Mouse (Mus musculus): ENCODE measurements around the gene Fbxw7. TPM values are rescaled to one million over a fixed set of nuclear protein-coding genes. Genes with fewer than 3 reads are reported as not detected.

Gene Fbxw7
- polyA plus RNA-seq, 1 experiment, result 0.34 TPM

DNA sequence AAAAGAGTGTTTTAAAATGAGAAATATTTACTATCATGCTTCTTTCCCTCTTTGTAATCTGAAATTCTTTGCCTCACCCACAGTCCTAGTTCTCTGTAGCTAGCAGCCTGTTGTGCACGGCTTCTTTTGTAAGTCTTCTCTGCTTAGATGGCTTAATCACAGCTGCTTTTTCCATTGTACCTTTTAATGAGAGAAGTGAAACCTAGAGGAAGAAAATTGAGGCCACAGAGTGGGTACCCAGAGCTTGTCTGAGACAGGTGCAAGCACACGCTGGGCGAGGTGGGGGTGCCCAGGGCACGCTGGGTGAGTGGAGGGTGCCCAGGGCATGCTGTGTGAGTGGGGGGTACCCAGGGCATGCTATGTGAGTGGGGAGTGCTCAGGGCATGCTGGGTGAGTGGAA is 27.2 kb upstream of the Fbxw7 start:
- TF ChIP-seq TAL1 (IDR thresholded peaks at IDR 0.05; ENCODE audit: low read length), result no peak
- TF ChIP-seq GATA1 (IDR thresholded peaks at IDR 0.05; ENCODE audit: low read length), result no peak
- Histone ChIP-seq H3K9me3 (ENCODE audit: control insufficient read depth, low read length) (peaks cover 15% of the 10 kb centered on the region), H3K36me3 (ENCODE audit: control insufficient read depth) (no peaks in the 10 kb centered on the region), H3K27me3 (ENCODE audit: control insufficient read depth) (no peaks in the 10 kb centered on the region; the same call in 1 of the 2 replicates), H3K4me3 (replicated peaks) (no peak overlapping the region), H3K4me1 (ENCODE audit: control insufficient read depth) (no peaks in the 10 kb centered on the region)

DNA sequence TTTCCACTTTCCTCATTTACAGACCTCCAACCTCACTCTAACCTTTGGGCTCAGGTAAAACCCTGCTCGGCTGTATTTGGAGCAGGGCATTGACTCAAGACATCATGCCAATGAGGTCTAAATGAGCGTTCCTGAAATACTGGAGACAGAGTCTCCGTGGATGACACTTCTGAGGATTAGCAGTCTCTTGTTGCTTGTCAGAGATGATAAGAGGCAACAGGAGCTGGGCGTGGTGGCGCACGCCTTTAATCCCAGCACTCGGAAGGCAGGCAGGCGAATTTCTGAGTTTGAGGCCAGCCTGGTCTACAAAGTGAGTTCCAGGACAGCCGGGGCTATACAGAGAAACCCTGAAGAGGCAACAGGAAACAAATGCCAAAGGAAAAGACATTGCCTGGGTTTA is 11.0 kb upstream of the Fbxw7 start:
- Histone ChIP-seq H3K4me1 (ENCODE audit: control insufficient read depth) (peaks cover 29% of the 10 kb centered on the region), H3K36me3 (ENCODE audit: control insufficient read depth) (no peaks in the 10 kb centered on the region), H3K4me3 (replicated peaks) (no peak overlapping the region), H3K9me3 (ENCODE audit: control insufficient read depth, low read length) (no peaks in the 10 kb centered on the region), H3K27me3 (ENCODE audit: control insufficient read depth) (peaks cover 5% of the 10 kb centered on the region)
- TF ChIP-seq TAL1 (IDR thresholded peaks at IDR 0.05; ENCODE audit: low read length) (no peak), GATA1 (IDR thresholded peaks at IDR 0.05; ENCODE audit: low read length) (no peak)

DNA sequence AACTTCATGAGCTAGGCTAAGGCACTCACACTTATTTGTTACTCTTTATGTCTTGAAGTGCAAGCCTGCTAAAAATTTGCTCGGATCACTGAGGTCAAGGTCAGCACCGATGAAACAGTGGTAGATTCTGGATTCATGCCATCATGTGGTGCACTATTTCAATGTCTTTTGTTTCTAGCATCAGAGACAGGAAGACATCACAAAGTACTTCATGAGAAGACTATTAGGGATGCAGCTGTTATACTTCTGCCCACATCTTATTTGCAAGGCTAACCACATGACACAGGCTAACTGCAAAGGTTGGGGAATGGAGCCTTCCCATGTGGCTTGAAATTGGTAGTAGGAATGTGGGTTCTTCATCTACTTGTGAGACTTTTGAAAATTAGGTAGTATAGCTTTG is 8.9 kb upstream of the Fbxw7 start:
- H3K36me3 ChIP-seq (ENCODE audit: control insufficient read depth), result no peaks in the 10 kb centered on the region
- H3K4me1 ChIP-seq (ENCODE audit: control insufficient read depth), result peaks cover 21% of the 10 kb centered on the region
- H3K9me3 ChIP-seq (ENCODE audit: control insufficient read depth, low read length), result no peaks in the 10 kb centered on the region
- no peak overlapping the region for H3K4me3 ChIP-seq (replicated peaks)
- H3K27me3 ChIP-seq (ENCODE audit: control insufficient read depth), result peaks cover 5% of the 10 kb centered on the region
- no peak for TF ChIP-seq GATA1 (IDR thresholded peaks at IDR 0.05; ENCODE audit: low read length)
- TF ChIP-seq TAL1 (IDR thresholded peaks at IDR 0.05; ENCODE audit: low read length), result no peak

DNA sequence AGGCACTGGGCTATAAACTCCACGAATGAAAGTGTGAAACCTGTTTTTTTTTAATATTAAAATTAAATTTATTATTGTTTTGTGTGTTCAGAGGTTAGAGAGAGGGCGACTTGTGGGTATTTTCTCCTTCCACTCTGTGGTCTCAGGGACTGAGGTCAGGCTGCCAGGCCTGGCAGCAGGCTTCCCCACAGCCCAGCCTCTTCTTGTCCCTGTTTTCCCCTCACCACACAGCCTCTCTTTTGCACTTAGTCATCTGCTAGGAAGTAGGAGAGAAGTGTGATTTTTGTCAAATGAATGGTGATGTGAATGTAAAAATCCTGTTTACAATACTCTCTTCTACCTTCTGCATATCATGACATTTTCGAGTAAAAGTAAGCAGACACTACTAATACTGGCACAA is 7.2 kb upstream of the Fbxw7 start:
- H3K4me3 ChIP-seq (replicated peaks), result no peak overlapping the region
- TF ChIP-seq TAL1 (IDR thresholded peaks at IDR 0.05; ENCODE audit: low read length) (no peak), GATA1 (IDR thresholded peaks at IDR 0.05; ENCODE audit: low read length) (no peak)
- H3K27me3 ChIP-seq (ENCODE audit: control insufficient read depth), result peaks cover 5% of the 10 kb centered on the region
- H3K36me3 ChIP-seq (ENCODE audit: control insufficient read depth), result peaks cover 6% of the 10 kb centered on the region
- peaks cover 29% of the 10 kb centered on the region for H3K4me1 ChIP-seq (ENCODE audit: control insufficient read depth)
- H3K9me3 ChIP-seq (ENCODE audit: control insufficient read depth, low read length), result no peaks in the 10 kb centered on the region

DNA sequence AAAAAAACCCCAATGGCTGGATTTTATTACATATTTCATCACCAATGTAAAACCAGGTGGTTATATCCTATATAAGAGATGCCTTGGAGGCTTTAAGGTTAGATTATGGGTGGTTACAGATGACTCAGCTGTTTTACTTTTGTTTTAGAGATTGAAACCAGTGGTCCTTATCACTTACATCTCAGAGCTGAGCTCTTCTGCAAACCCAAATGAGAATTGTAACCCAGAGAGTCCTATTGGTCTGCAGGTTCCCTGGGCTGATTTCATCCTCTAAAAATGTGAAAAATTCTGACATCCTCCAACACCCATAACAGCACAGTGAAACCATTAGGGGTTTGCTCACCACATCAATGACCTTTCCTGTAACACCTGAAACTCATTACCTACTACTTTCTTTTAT is 6.2 kb upstream of the Fbxw7 start:
- H3K9me3 ChIP-seq (ENCODE audit: control insufficient read depth, low read length), result no peaks in the 10 kb centered on the region
- peaks cover 6% of the 10 kb centered on the region for H3K36me3 ChIP-seq (ENCODE audit: control insufficient read depth)
- TF ChIP-seq TAL1 (IDR thresholded peaks at IDR 0.05; ENCODE audit: low read length) (no peak), GATA1 (IDR thresholded peaks at IDR 0.05; ENCODE audit: low read length) (no peak)
- H3K27me3 ChIP-seq (ENCODE audit: control insufficient read depth), result peaks cover 5% of the 10 kb centered on the region
- H3K4me1 ChIP-seq (ENCODE audit: control insufficient read depth), result peaks cover 34% of the 10 kb centered on the region
- no peak overlapping the region for H3K4me3 ChIP-seq (replicated peaks)

DNA sequence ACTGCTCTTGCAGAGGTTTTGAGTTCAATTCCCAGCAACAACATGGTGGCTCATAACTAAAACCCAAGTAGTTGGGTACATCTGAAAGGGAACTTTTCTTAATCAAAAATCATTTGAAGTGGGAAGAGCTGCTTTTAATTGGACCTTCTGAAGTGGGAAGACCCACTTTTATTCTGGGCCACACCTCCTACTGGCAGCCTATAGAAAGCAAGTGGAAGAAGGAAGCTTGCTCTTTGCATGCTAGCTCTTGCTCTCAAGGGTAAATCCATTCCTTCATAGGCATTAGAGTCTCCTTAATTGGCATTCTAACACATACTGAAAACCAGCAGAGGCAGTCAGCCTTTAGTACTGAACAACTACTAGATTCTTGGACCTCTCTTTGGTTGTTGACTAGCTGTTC is 4.3 kb upstream of the Fbxw7 start:
- Histone ChIP-seq H3K4me1 (ENCODE audit: control insufficient read depth) (peaks cover 29% of the 10 kb centered on the region), H3K9me3 (ENCODE audit: control insufficient read depth, low read length) (no peaks in the 10 kb centered on the region), H3K27me3 (ENCODE audit: control insufficient read depth) (peaks cover 5% of the 10 kb centered on the region), H3K4me3 (replicated peaks) (no peak overlapping the region), H3K36me3 (ENCODE audit: control insufficient read depth) (peaks cover 6% of the 10 kb centered on the region)
- TF ChIP-seq TAL1 (IDR thresholded peaks at IDR 0.05; ENCODE audit: low read length) (no peak), GATA1 (IDR thresholded peaks at IDR 0.05; ENCODE audit: low read length) (no peak)

DNA sequence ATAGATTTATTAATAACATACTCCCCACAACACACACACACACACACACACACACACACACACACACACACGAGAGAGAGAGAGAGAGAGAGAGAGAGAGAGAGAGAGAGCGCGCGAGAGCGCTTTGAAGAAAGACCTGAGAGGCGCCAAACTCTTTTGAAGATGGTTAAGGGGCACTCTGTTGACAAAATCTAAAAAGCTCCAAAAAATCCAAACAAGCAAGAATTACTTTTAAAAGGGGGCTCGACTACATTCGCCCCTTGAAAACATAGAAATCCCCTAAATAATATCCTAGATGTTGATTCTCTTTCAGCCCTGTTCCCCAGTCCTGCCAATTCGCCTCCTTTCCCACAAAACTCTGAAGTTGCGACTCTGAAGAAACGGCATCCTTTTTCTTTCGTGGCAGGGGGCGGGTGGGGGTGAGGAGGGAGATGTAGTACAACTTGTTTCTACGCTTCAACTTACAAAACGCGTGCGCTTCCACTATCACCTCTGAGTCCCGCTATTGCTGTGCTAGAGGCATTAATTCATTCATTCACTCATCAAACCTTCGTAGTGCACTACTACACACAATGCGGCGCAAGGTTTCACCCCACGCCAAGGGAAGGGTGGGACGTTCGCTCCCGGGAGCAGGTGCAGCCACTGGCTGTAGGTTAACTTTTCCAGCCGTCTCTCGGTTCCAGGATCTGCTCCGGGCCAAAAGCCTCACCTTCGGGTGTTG is 1.5 kb upstream of the Fbxw7 start:
- H3K4me3 ChIP-seq (replicated peaks), result peak overlapping the region; percentile 88
- H3K4me1 ChIP-seq (ENCODE audit: control insufficient read depth), result peaks cover 49% of the 10 kb centered on the region
- peaks cover 16% of the 10 kb centered on the region for H3K36me3 ChIP-seq (ENCODE audit: control insufficient read depth)
- H3K27me3 ChIP-seq (ENCODE audit: control insufficient read depth), result no peaks in the 10 kb centered on the region
- TF ChIP-seq GATA1 (IDR thresholded peaks at IDR 0.05; ENCODE audit: low read length) (no peak), TAL1 (IDR thresholded peaks at IDR 0.05; ENCODE audit: low read length) (no peak)
- no peaks in the 10 kb centered on the region for H3K9me3 ChIP-seq (ENCODE audit: control insufficient read depth, low read length)

DNA sequence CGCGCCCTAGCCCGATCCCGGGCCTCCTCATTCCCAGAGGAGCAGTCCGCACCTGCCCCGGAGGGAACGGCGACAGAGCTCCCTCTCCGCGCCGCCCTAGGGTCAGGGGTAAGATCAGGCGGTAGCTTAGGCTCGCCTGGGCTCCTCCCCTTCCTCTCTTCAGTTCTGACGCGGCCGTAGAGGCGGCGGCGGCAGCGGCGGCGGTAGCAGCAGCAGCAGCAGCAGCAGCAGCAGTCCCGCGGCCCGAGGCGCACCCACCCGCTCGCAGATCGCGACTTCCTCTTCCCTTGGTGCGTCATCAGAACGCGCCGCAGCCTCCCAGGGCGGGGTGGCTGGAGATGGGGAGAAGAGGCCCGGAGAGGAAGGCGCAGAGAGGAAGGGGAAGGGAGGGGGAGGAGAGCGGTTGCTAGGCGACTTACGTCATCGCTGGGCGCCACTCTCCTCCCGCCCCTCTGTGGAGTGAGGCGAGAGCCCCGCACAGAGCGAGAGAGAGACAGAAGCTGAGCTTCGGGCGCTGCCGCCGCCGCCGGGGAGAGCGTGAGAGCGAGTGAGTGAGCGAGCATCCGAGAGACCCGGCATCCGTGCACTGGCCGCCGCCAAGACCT is 809 bp upstream of the Fbxw7 start:
- Histone ChIP-seq H3K9me3 (ENCODE audit: control insufficient read depth, low read length) (no peaks in the 10 kb centered on the region), H3K36me3 (ENCODE audit: control insufficient read depth) (peaks cover 21% of the 10 kb centered on the region), H3K27me3 (ENCODE audit: control insufficient read depth) (no peaks in the 10 kb centered on the region), H3K4me3 (replicated peaks) (peak overlapping the region; percentile 88), H3K4me1 (ENCODE audit: control insufficient read depth) (peaks cover 50% of the 10 kb centered on the region)
- no peak for TF ChIP-seq TAL1 (IDR thresholded peaks at IDR 0.05; ENCODE audit: low read length)
- no peak for TF ChIP-seq GATA1 (IDR thresholded peaks at IDR 0.05; ENCODE audit: low read length)

DNA sequence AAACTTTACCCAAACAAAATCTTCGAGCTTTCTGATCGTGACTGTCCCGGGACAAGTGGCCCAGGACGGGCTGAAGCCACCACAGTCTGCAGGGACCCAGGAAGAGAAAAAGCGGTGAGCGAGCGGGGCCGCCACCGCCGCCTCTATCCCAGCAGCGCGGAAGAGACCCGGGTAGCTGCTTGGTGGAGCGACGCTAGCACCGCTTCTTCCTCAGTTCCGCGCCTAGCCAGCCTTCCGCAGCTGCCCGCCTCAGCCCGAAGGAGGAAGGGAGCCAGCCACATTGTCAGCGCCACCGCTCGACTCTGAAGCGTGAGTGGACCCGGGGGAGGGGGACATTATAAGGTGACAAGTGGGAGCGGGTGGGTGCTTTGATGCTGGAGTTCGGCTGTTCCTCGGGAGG is 393 bp downstream of the Fbxw7 start:
- no peak for TF ChIP-seq TAL1 (IDR thresholded peaks at IDR 0.05; ENCODE audit: low read length)
- no peak for TF ChIP-seq GATA1 (IDR thresholded peaks at IDR 0.05; ENCODE audit: low read length)
- H3K4me1 ChIP-seq (ENCODE audit: control insufficient read depth), result peaks cover 46% of the 10 kb centered on the region

More for the DNA sequence above, 393 bp downstream of the Fbxw7 start:
- H3K9me3 ChIP-seq (ENCODE audit: control insufficient read depth, low read length), result no peaks in the 10 kb centered on the region
- peak overlapping the region; percentile 88 for H3K4me3 ChIP-seq (replicated peaks)
- no peaks in the 10 kb centered on the region for H3K27me3 ChIP-seq (ENCODE audit: control insufficient read depth)
- H3K36me3 ChIP-seq (ENCODE audit: control insufficient read depth), result peaks cover 25% of the 10 kb centered on the region

Measured in erythroblast, embryonic 14.5 days (primary cell).